Mouse (Mus musculus) thymus, adult 2 months (tissue): Measurements from ENCODE around the gene Phyhd1.

Source experiments
- CTCF ChIP-seq: fragments of 200-500 bp; IDR thresholded peaks from 2 replicates; pipeline ENCODE4 v1.5.1; 2012; ENCODE audit warnings: mild to moderate bottlenecking, control low read depth, low read length, moderate library complexity, borderline replicate concordance; ENCODE audit not compliant: control insufficient read depth, poor library complexity, insufficient read depth; ENCODE audit errors: extremely low read depth
- POLR2A ChIP-seq: fragments of 200-500 bp; IDR thresholded peaks from 2 replicates; pipeline ENCODE4 v1.6.1; 2012; ENCODE audit warnings: mild to moderate bottlenecking, low read length, control low read depth, moderate library complexity; ENCODE audit not compliant: control insufficient read depth, poor library complexity, insufficient read depth; ENCODE audit errors: extremely low read depth

GRCm38 (mm10) chr2:30316136-30316535, 50.1 kb downstream of the Phyhd1 start:
- TF ChIP-seq CTCF: no peak
- TF ChIP-seq POLR2A: no peak
